Mouse (Mus musculus): ENCODE results near the gene Gm11985.

The Gm11985 gene

GRCm38 (mm10) chr11:7199736-7200392 lies 11.5 kb upstream of the Gm11985 start:
- no peak for DNase-seq (ENCODE audit: low spot score)

DNA sequence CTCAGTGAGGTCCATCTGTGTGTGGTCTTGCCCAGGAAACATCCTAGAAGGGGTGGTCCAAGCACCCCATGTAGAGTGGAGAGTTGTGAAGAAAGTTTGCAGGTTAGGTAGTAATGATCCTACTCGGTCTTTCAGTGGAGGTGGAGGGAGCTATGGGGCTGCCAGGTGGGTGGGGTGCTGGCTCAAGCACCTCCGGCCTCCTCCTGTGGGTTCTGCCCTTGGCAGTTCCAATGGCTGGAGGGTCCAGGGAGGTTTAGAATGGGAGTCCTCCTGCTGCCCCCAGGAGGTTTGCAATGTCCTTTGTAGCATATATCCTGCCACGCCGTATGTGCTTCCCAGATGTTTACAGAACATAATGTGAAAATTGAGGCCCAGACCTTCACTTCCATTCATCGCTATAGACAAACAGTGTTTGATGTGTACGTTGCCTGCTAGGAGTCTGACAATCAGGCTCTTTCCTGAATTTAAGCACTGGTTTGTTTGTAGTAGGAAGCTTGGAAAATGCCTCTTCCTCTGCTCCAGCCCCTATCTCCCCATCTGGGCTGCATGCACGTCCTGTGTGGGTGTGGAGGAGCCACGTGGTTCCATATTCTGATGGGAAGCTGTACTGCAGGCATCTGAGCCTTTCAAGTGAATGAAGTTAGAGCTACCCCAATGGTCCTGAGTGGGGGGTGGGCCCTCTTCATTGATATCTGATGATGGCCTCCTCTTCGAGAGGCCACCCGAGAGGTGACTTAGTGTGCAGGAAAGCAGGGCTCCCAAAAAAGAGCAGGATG lies 10.3 kb upstream of the Gm11985 start:
- DNase-seq (ENCODE audit: low spot score) = no peak

DNA sequence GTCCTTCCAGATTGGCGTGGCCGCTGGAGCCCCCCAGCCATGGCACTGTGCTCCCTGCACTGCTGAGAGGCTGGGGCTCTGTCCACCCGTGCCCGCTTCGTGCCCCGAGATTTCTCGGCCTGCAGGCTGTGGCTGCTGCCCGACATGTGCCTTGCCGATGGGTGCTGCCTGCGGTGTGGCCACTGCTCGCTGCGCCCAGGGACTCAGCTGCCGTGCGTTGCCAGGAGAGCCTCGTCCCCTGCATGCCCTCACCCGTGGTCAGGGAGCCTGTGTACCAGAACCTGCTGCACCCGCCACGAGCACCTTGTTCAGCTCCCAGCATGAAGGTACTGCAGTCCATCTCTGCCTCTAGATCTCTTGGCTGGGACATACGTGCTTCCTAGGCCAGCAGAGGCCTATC lies 9.6 kb upstream of the Gm11985 start:
- no peak for DNase-seq (ENCODE audit: low spot score)

DNA sequence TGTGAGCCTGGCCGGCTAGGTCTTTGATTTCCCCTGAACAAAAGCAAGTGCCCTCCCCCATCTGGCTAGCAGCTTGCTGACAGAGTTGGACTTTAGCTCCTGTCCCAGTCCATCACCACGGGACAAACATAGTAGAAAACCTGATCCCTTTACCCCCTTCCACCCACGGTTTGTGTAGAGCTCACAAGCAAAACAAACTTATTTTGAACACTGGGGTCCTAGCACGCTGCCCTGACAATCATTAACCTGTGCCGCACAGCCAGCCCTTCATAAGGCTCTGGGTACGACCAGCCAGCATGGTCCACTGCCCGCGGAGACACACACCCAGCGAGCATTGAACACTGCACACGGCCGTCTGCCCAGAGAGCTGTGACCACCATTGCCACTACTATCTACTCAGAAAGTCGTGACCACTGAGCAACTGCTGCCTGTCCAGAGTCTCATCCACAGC lies 9.1 kb upstream of the Gm11985 start, which contains the start of gene Igfbp1:
Gene Igfbp1, plus strand, starts transcription at position 292 of the 451 bp plus-strand sequence.
- DNase-seq (ENCODE audit: low spot score) = no peak

- DNase-seq (ENCODE audit: low spot score) = no peak
Observed at GRCm38 (mm10) chr11:7195312-7195685, 6.9 kb upstream of the Gm11985 start.

DNA sequence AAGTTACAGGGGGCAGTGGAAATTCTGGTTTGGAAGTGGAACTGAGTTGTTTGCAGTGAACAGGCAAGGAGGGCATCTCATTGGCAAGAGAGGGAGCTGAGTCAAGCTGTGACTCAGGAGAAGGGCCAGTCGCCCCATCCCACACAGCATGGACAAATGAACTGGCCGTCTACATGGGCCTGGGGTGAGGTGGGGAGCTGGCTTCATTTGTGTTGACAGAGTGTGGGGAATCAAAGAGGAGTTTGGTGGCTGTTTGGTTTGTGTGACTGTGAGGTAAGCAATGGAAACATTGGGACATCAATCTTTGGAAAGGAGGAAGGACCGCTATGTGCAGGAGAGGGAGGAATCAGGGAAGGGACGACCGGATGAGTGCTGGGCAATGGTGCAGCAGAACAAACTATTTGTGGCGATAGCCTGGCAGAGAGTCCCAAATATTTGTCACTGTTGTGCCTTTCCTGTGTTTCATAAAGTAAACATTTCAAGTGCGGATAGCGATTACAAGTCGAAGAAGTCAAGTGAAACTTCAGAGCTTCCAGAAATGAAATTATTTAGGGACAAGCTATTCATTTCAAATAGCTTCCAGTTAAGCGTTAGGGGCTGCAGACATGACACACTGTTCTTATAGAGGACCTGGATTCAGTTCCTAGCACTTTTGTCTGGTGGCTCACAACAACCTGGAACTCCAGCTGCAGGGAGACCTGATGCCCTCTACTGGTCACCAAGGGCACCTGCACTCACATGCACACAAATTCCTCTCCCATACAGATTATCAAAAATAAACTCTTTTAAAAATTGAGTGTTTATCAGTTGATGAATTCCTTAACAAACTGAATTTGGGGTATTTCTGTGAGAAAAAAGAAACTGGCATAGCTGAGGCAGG lies 6.3 kb upstream of the Gm11985 start:
- no peak for DNase-seq (ENCODE audit: low spot score)

DNA sequence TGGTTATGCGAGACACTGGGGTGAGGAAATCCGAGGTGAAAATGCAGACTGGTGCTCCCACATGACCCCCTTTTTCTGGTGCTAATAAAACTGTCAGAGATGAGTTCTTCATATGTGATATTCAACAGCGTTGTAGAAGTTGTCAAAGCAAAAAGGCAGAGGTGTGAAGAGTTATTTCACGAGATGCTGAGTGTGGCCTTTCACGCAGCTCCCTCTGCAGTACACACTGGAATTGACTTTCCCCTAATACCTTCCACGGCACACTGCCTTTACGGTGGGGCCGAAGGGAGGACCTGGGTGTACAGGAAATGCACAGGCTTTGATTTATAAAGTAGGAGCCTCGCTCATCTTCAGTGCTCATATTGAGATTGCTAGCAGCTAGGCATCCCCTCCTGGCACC lies 4.8 kb upstream of the Gm11985 start:
- DNase-seq (ENCODE audit: low spot score) = no peak

- DNase-seq (ENCODE audit: low spot score) = no peak
Observed at GRCm38 (mm10) chr11:7192710-7193109, 4.3 kb upstream of the Gm11985 start.

- DNase-seq (ENCODE audit: low spot score) = no peak
Observed at GRCm38 (mm10) chr11:7187472-7187871, 897 bp downstream of the Gm11985 start.

DNA sequence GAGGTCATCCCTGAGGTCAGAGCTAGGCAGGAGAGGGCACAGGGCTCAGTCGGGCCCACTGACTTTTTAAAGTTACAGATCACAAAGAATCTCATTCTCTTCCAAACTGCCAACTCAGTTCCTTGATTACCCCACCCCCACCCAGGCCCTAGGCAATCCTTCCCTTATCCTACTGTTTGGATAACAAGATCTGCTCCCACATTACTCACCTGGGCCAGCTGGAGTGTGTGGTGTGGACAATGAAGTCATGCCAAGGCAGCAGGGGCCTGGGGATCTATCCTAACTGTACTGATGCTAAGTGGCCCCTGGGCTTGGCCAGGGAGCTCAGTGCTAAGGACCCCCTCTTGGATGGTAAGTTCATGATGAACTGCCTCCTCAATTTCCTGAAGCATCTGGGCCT lies 3.9 kb downstream of the Gm11985 start:
- no peak for DNase-seq (ENCODE audit: low spot score)

DNA sequence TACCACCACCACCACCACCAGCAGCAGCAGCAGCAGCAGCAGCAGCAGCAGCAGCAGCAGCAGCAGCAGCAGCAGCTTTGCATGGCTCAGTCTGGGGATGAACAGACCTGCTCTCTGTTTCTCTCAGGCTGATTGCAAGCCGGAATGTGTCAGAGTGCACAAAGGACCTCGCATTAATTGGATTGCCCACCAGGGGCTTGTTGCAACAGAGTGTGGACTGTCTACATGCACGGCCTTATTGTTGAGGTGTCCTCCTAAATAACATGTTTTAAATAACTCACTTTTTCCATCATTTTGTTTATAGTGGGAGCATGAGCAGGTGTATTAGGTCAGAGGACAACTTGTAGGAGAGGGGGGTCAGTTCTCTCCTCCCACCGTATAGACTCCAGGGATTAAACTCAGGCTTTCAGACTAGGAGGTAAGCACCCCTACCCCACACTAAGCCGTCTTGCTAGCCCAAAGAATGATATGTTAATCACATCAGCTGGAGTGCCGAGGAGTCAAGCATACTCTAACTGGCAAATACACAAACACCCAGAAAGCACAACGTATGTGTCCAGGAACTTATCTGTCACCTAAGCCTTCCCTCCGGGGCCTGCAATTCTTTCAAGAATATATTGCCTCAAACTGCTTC lies 5.8 kb downstream of the Gm11985 start:
- no peak for DNase-seq (ENCODE audit: low spot score)

- no peak for DNase-seq (ENCODE audit: low spot score)
Observed at GRCm38 (mm10) chr11:7179276-7179675, 9.1 kb downstream of the Gm11985 start.

GRCm38 (mm10) chr11:7178724-7179123 lies 9.6 kb downstream of the Gm11985 start:
- no peak for DNase-seq (ENCODE audit: low spot score)

DNA sequence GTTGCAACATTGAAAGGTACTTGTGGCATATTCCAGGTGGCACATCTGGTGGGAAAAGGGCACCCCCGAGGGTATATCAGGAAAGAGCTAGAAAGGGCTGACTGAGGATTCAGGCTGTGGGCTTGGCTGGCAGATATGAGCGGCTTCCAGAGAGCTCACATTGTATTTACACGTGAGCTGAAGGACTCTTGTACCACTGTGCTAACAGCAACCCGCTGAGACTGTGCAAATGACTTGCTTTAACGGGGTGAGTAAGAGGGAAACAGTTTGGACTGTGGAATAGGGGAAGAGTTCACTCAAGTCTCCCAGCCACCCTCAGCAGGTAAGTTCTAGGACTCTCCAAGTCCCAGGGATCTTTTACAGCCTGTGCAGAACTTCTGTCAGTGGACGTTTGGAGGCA lies 14.7 kb downstream of the Gm11985 start:
- DNase-seq (ENCODE audit: low spot score) = no peak

GRCm38 (mm10) chr11:7169645-7170044 lies 18.7 kb downstream of the Gm11985 start:
- DNase-seq (ENCODE audit: low spot score) = no peak

GRCm38 (mm10) chr11:7164416-7164815 lies 24.0 kb downstream of the Gm11985 start:
- DNase-seq (ENCODE audit: low spot score) = no peak

- no peak for DNase-seq (ENCODE audit: low spot score)
Observed at GRCm38 (mm10) chr11:7161502-7162174, 26.7 kb downstream of the Gm11985 start.

DNA sequence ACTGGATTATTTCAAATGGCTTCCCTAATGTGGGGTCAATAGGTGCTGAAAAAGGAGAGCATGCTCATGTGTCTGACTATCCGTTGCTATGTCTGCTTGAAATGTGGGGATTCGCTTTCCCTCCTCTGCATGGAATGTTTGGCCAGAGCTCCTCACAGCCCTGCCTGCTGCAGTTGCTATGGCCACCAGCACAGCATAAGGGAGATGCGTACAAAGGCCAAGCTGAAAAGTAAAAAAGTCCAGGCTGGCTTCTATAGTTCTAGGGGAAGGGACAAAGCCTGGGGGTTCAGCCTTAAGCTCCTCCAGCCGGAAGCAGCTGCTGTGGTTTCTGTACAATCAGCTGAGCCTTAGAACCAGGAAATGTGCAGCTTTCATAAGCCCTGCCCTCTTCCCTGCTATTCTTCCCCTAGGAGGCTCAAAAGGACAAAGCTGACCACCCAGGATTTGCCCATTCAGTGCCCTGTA lies 27.7 kb downstream of the Gm11985 start:
- DNase-seq (ENCODE audit: low spot score) = no peak

DNA sequence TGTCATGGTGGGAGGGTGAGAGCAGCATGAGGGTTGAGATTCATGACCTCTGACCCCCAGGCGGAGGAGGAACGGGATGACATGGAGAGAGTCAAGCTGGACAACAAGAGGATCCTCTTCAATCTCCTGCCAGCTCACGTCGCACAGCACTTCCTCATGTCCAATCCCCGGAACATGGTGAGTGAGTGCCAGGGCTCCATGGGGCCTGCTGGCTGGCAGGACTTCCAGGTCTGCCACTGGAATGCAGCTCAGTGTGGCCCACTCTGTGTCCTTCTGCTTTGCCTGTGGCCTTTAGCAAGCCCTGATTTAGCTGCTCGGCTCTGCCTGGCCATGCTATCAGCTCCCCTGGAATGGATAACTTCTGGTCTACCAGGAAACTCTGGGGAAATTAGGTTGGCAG lies 28.2 kb downstream of the Gm11985 start:
- no peak for DNase-seq (ENCODE audit: low spot score)

- DNase-seq (ENCODE audit: low spot score) = no peak
Observed at GRCm38 (mm10) chr11:7158196-7158595, 30.2 kb downstream of the Gm11985 start.

- no peak for DNase-seq (ENCODE audit: low spot score)
Observed at GRCm38 (mm10) chr11:7156427-7156826, 31.9 kb downstream of the Gm11985 start.

All from ovary, adult 18-20 months (tissue).